Mouse (Mus musculus) heart, embryonic 11.5 days (tissue): ENCODE measurements at regions not wholly inside any gene's neighbourhood (a gene's known extent, or its start where the extent isn't known, plus 50 kb on each side); places are given as distances from the start of the nearest gene placed in this dataset.

ENCODE experiments used
- ATAC-seq: fragments of 200-750 bp; cut with Nextera tagmentation; replicated peaks from 2 replicates; pipeline ENCODE4 v1.8.0; 2017; ENCODE audit warnings: moderate library complexity; ENCODE audit not compliant: insufficient number of reproducible peaks, low FRiP score, low TSS enrichment
- H3K27ac ChIP-seq: fragments of 300-500 bp; sonication (generic); 2 replicates; pipeline ENCODE4 v1.5.1; 2014; ENCODE audit warnings: mild to moderate bottlenecking, low read depth, low read length
- H3K27me3 ChIP-seq: fragments of 300-500 bp; sonication (generic); 2 replicates; pipeline ENCODE4 v1.6.1; 2014; ENCODE audit warnings: mild to moderate bottlenecking, low read length, mixed read lengths; ENCODE audit not compliant: control insufficient read depth, insufficient read depth
- H3K36me3 ChIP-seq: fragments of 300-500 bp; sonication (generic); 2 replicates; pipeline ENCODE4 v1.6.1; 2014; ENCODE audit warnings: mild to moderate bottlenecking, low read length, moderate library complexity, mixed read lengths; ENCODE audit not compliant: control insufficient read depth, insufficient read depth
- H3K4me1 ChIP-seq: fragments of 300-500 bp; sonication (generic); 2 replicates; pipeline ENCODE4 v1.6.1; 2014; ENCODE audit warnings: low read length; ENCODE audit not compliant: control insufficient read depth, insufficient read depth
- H3K4me2 ChIP-seq: fragments of 300-500 bp; sonication (generic); 2 replicates; pipeline ENCODE4 v1.6.1; 2014; ENCODE audit warnings: mild to moderate bottlenecking, moderate library complexity
- H3K4me3 ChIP-seq: fragments of 300-500 bp; sonication (generic); 2 replicates; pipeline ENCODE4 v1.5.1; 2014; ENCODE audit warnings: low read depth, low read length
- H3K9ac ChIP-seq: fragments of 300-500 bp; sonication (generic); 2 replicates; pipeline ENCODE4 v1.6.1; 2014; ENCODE audit warnings: mild to moderate bottlenecking, low read depth, low read length, moderate library complexity
- H3K9me3 ChIP-seq: fragments of 300-500 bp; sonication (generic); replicated peaks from 2 replicates; pipeline ENCODE4 v1.6.1; 2016; ENCODE audit warnings: low read length; ENCODE audit not compliant: control insufficient read depth
- WGBS: fragments of 180-500 bp; shearing (Covaris S2); extraction: QIAGEN DNeasy Blood & Tissue Kit; methylation state at CpG from one replicate; pipeline ENCODE4 v1.1.7; 2014; ENCODE audit not compliant: insufficient replicate concordance; 5-methylcytosine and 5-hydroxymethylcytosine counted together

- no peak overlapping the region for H3K9ac ChIP-seq
- H3K27ac ChIP-seq = no peak overlapping the region
- H3K4me3 ChIP-seq = no peak overlapping the region
- no peaks in the 10 kb centered on the region for H3K4me1 ChIP-seq
- no peaks in the 10 kb centered on the region for H3K27me3 ChIP-seq
- 38% methylated on average over 2 of the region's 2 CpGs for WGBS
- no peaks in the 10 kb centered on the region for H3K9me3 ChIP-seq
- H3K36me3 ChIP-seq = no peaks in the 10 kb centered on the region
- no peak for ATAC-seq
- no peak overlapping the region for H3K4me2 ChIP-seq
Observed at GRCm38 (mm10) chr12:39038656-39039055, 259.5 kb downstream of the Etv1 start.

- no peak overlapping the region for H3K9ac ChIP-seq
- no peaks in the 10 kb centered on the region for H3K36me3 ChIP-seq
- H3K9me3 ChIP-seq = no peaks in the 10 kb centered on the region
- H3K27ac ChIP-seq = no peak overlapping the region
- H3K4me1 ChIP-seq = no peaks in the 10 kb centered on the region
- H3K27me3 ChIP-seq = no peaks in the 10 kb centered on the region
- H3K4me2 ChIP-seq = no peak overlapping the region
- H3K4me3 ChIP-seq = no peak overlapping the region
- no peak for ATAC-seq
Observed at GRCm38 (mm10) chr12:39047126-39047525, 267.9 kb downstream of the Etv1 start.

- Histone ChIP-seq H3K36me3 (no peaks in the 10 kb centered on the region), H3K27ac (no peak overlapping the region), H3K27me3 (no peaks in the 10 kb centered on the region), H3K9me3 (no peaks in the 10 kb centered on the region), H3K4me2 (no peak overlapping the region), H3K4me1 (no peaks in the 10 kb centered on the region), H3K9ac (no peak overlapping the region), H3K4me3 (no peak overlapping the region)
- ATAC-seq = no peak
- 73% methylated on average over 6 of the region's 6 CpGs for WGBS
Observed at GRCm38 (mm10) chr12:39048441-39048840, 269.3 kb downstream of the Etv1 start.

- Histone ChIP-seq H3K9ac (no peak overlapping the region), H3K4me3 (no peak overlapping the region), H3K27ac (no peak overlapping the region), H3K4me2 (no peak overlapping the region), H3K36me3 (no peaks in the 10 kb centered on the region), H3K27me3 (no peaks in the 10 kb centered on the region), H3K9me3 (no peaks in the 10 kb centered on the region), H3K4me1 (no peaks in the 10 kb centered on the region)
- ATAC-seq = no peak
- WGBS = 65% methylated on average over 1 of the region's 1 CpGs
Observed at GRCm38 (mm10) chr12:39048958-39049357, 269.8 kb downstream of the Etv1 start.

- no peak overlapping the region for H3K9ac ChIP-seq
- no peaks in the 10 kb centered on the region for H3K27me3 ChIP-seq
- H3K9me3 ChIP-seq = no peaks in the 10 kb centered on the region
- H3K4me1 ChIP-seq = no peaks in the 10 kb centered on the region
- H3K4me3 ChIP-seq = no peak overlapping the region
- no peak overlapping the region for H3K27ac ChIP-seq
- H3K4me2 ChIP-seq = no peak overlapping the region
- no peak for ATAC-seq
- 72% methylated on average over 4 of the region's 4 CpGs for WGBS
- H3K36me3 ChIP-seq = no peaks in the 10 kb centered on the region
Observed at GRCm38 (mm10) chr12:39070331-39071045, 291.3 kb downstream of the Etv1 start.

GRCm38 (mm10) chr12:39073289-39074022 is 294.3 kb downstream of the Etv1 start:
- Histone ChIP-seq H3K4me2 (no peak overlapping the region), H3K27me3 (no peaks in the 10 kb centered on the region), H3K4me3 (no peak overlapping the region), H3K36me3 (no peaks in the 10 kb centered on the region), H3K9ac (no peak overlapping the region), H3K27ac (no peak overlapping the region), H3K4me1 (no peaks in the 10 kb centered on the region), H3K9me3 (no peaks in the 10 kb centered on the region)
- ATAC-seq = no peak
- 86% methylated on average over 15 of the region's 15 CpGs for WGBS

GRCm38 (mm10) chr12:39086285-39086684 is 307.1 kb downstream of the Etv1 start:
- no peak overlapping the region for H3K9ac ChIP-seq
- H3K4me2 ChIP-seq = no peak overlapping the region
- no peaks in the 10 kb centered on the region for H3K9me3 ChIP-seq
- ATAC-seq = no peak
- no peaks in the 10 kb centered on the region for H3K4me1 ChIP-seq
- no peak overlapping the region for H3K27ac ChIP-seq
- H3K27me3 ChIP-seq = no peaks in the 10 kb centered on the region
- H3K36me3 ChIP-seq = no peaks in the 10 kb centered on the region
- no peak overlapping the region for H3K4me3 ChIP-seq
- 87% methylated on average over 4 of the region's 4 CpGs for WGBS

GRCm38 (mm10) chr12:39094638-39095230 is 315.6 kb downstream of the Etv1 start:
- H3K4me3 ChIP-seq = no peak overlapping the region
- H3K36me3 ChIP-seq = no peaks in the 10 kb centered on the region
- no peaks in the 10 kb centered on the region for H3K9me3 ChIP-seq
- 18% methylated on average over 5 of the region's 5 CpGs for WGBS
- H3K9ac ChIP-seq = no peak overlapping the region
- H3K27me3 ChIP-seq = no peaks in the 10 kb centered on the region
- H3K27ac ChIP-seq = no peak overlapping the region
- H3K4me2 ChIP-seq = no peak overlapping the region
- no peak for ATAC-seq
- H3K4me1 ChIP-seq = no peaks in the 10 kb centered on the region
